Mouse (Mus musculus): ENCODE results near the gene Stk38.

GRCm38 (mm10) chr17:28953251-28953650 lies 54.5 kb downstream of the Stk38 start:
- TF ChIP-seq MAFK (IDR thresholded peaks at IDR 0.05; ENCODE audit: insufficient read depth, low read depth, low read length) (no peak), ZNF384 (IDR thresholded peaks at IDR 0.05; ENCODE audit: low read depth, low read length) (no peak), HCFC1 (IDR thresholded peaks at IDR 0.05; ENCODE audit: borderline replicate concordance, insufficient read depth, low read length) (no peak), CHD2 (IDR thresholded peaks at IDR 0.05; ENCODE audit: low read depth, low read length) (no peak), ZC3H11A (IDR thresholded peaks at IDR 0.05; ENCODE audit: borderline replicate concordance, low read depth, low read length) (no peak)
